Mouse (Mus musculus): ENCODE results near the gene Ppig. TPM values are rescaled to one million over a fixed set of nuclear protein-coding genes. Genes with fewer than 3 reads are reported as not detected.

The Ppig gene
- polyA plus RNA-seq (2017; shearing (Covaris generic)), result 195 TPM

DNA sequence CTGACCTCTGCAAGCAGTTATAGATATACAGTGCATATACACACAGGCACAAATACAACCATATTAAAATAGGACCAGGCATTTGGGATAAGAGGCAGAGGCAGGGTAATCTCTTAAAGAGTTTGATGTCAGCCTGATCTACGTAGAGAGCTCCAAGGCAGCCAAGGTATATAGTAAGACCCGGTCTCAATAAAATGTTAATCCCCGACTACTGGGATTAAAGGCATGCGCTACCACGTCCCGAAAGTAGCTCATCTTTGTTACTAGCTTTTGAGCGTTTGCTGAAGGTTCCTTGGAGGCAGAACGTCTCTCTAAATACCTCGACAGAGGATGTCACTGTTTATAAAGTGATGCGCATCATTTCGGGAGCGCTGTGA lies at the start of gene Ppig:
Gene Ppig (plus strand): TSS at position 273 of the 377 bp plus-strand sequence.

DNA sequence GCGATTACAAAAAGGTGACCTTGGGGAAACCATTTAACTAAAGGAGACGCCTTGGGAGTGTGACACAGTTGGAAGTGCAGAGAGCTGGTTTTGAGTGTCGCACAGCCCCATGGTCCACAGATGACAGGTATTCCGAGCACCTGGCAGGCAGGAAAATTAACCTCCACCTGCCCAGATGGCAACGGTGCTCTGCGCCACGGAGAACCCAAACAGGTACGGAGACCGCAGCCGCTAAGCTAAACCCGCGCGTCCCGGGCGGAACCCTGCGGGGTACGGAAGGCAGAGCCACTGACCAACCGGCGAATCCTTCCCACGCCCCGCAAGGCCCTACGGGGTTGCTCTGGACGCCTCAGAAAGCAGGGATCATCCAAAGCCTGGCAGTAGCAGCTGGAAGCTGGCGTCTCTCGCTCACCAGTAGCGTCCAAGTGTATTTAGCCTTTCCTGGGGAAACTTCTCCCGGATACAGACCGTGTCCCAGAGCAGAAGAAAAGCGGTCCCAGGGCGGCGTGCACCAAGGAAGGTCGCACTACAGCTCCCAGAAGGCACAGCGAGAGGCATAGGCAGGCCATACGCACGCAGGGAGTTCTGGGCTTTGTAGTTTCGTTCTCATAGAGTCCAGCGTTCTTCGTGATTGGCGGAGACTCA lies 9.2 kb upstream of the Ppig start, which contains the start of gene Fastkd1:
Gene Fastkd1 (minus strand): TSS at position 536 of the 645 bp plus-strand sequence.

DNA sequence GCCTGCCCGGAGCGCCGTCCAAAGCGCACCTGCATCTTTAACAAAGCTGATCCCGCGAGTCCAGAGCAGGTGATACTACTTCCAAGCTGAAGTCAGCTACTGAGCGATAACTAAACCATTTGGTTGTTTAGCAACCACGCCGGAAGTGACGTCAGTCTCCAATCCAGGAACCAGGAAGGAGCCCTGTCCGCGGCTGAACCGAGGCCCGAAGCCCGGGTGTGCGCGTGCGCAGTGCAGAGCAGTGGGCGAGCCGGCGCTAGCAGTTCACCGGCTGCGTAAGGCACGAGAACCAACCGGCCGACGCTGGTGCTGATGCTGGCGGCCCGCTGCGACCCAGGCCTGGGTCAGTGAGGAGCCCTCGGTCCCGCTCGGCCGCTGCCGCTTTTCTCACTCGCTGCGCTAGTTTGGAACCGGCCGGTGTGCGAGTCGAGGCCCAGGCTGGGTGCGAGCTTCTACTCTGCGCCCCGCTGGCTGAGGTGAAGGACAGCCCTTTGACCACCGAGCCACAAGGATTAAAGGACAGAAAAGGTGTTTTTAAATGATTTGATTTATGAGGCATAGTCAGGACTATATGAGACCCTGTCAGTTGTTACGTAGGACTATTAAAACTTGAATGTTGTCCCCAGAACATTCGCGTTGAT lies 67.2 kb downstream of the Ppig start, which contains the start of the genes Ccdc173 and Phospho2:
Gene Ccdc173 (minus strand): TSS at position 147 of the 641 bp plus-strand sequence.
Gene Phospho2 (plus strand): TSS at position 195 of the 641 bp plus-strand sequence.

Other genes starting within 250 kb of the Ppig start
- gene Lrp2, start 136.5 kb upstream of the Ppig start, polyA plus RNA-seq (2017; shearing (Covaris generic)), result not detected
- gene Bbs5, start 75.4 kb upstream of the Ppig start, polyA plus RNA-seq (2017; shearing (Covaris generic)), result 0.73 TPM
- not detected for gene Klhl41, start 52.4 kb upstream of the Ppig start, polyA plus RNA-seq (2017; shearing (Covaris generic))
- 16.6 TPM for gene Fastkd1, start 9.0 kb upstream of the Ppig start, polyA plus RNA-seq (2017; shearing (Covaris generic))
- gene Ccdc173, start 67.0 kb downstream of the Ppig start, polyA plus RNA-seq (2017; shearing (Covaris generic)), result 4.0 TPM
- 33.3 TPM for gene Phospho2, start 67.1 kb downstream of the Ppig start, polyA plus RNA-seq (2017; shearing (Covaris generic))
- 0.20 TPM for gene Klhl23, start 99.4 kb downstream of the Ppig start, polyA plus RNA-seq (2017; shearing (Covaris generic))
- 353 TPM for gene Ssb, start 139.0 kb downstream of the Ppig start, polyA plus RNA-seq (2017; shearing (Covaris generic))
- gene Mettl5, start 163.1 kb downstream of the Ppig start, polyA plus RNA-seq (2017; shearing (Covaris generic)), result 40.6 TPM
- gene Ubr3, start 174.7 kb downstream of the Ppig start, polyA plus RNA-seq (2017; shearing (Covaris generic)), result 7.5 TPM

Data from CD4-positive, CD25-positive, alpha-beta regulatory T cell, adult 9 weeks (primary cell).